Mouse (Mus musculus) heart, adult 2 months (tissue): ENCODE results near the gene Ptprd. TPM values are rescaled to one million over a fixed set of nuclear protein-coding genes. Genes with fewer than 3 reads are reported as not detected.

ENCODE experiments used
- DNase-seq, 2 experiments: peaks; one replicate each; pipeline ENCODE4 v3.0.0; 2021
- H3K27ac ChIP-seq: fragments of 200-600 bp; 2 replicates; pipeline ENCODE4 v1.8.1; 2022
- H3K27me3 ChIP-seq: fragments of 200-500 bp; 2 replicates; pipeline ENCODE4 v1.6.1; 2012; ENCODE audit warnings: mild to moderate bottlenecking, low read length, inconsistent platforms, mixed read lengths; ENCODE audit not compliant: control insufficient read depth, insufficient read depth
- H3K36me3 ChIP-seq: fragments of 200-500 bp; 2 replicates; pipeline ENCODE4 v1.6.1; 2012; ENCODE audit warnings: low read length, inconsistent platforms; ENCODE audit not compliant: control insufficient read depth, insufficient read depth
- H3K4me1 ChIP-seq: fragments of 200-500 bp; 2 replicates; pipeline ENCODE4 v1.6.1; 2011; ENCODE audit warnings: low read length; ENCODE audit not compliant: control insufficient read depth, insufficient read depth
- H3K4me3 ChIP-seq: fragments of 200-600 bp; 2 replicates; pipeline ENCODE4 v1.8.1; 2022
- H3K79me2 ChIP-seq: fragments of 200-500 bp; replicated peaks from 2 replicates; pipeline ENCODE4 v1.6.1; 2012; ENCODE audit warnings: mild to moderate bottlenecking, inconsistent platforms, low read length, moderate library complexity, mixed read lengths; ENCODE audit not compliant: control insufficient read depth, insufficient read depth
- H3K9ac ChIP-seq: fragments of 200-500 bp; 2 replicates; pipeline ENCODE4 v1.6.1; 2012; ENCODE audit warnings: low read depth, mild to moderate bottlenecking, control low read depth, inconsistent platforms, low read length, mixed read lengths
- CTCF ChIP-seq: fragments of 200-600 bp; IDR thresholded peaks from 2 replicates; pipeline ENCODE4 v1.8.1; 2022; ENCODE audit warnings: antibody characterized with exemption, mild to moderate bottlenecking, moderate library complexity
- EP300 ChIP-seq: fragments of 200-500 bp; IDR thresholded peaks from 2 replicates; pipeline ENCODE4 v1.6.1; 2011; ENCODE audit warnings: low read depth, low read length, control low read depth; ENCODE audit not compliant: insufficient read depth
- POLR2A ChIP-seq: fragments of 200-500 bp; IDR thresholded peaks from 2 replicates; pipeline ENCODE4 v1.6.1; 2011; ENCODE audit warnings: mild to moderate bottlenecking, low read depth, low read length, control low read depth; ENCODE audit not compliant: insufficient read depth
- WGBS: fragments of 180-500 bp; shearing (Covaris S2); methylation state at CpG from one replicate; pipeline ENCODE4 v1.1.7; 2018; 5-methylcytosine and 5-hydroxymethylcytosine counted together
- intact Hi-C: fragments of 180-260 bp; cut with DNase I; formaldehyde crosslinking; loops from one replicate; pipeline ENCODE4 v1.15.1; 2025
- polyA plus RNA-seq: library from polyadenylated mRNA; depleted of rRNA; stranded (reverse); fragments of >200 nt; gene quantifications from 2 replicates; pipeline ENCODE4 v1.2.3, GENCODE M21; 2012
- total RNA-seq, 2 experiments: library from RNA; stranded (reverse); gene quantifications; 2 replicates each; pipeline ENCODE4 v1.2.3; 2021

The Ptprd gene
- total and polyA plus RNA-seq, 3 experiments: 2.7 to 7.0 (median 5.3) TPM

GRCm38 (mm10) chr4:77717792-77718191 lies 494.0 kb downstream of the Ptprd start:
- no peaks in the 10 kb centered on the region for H3K27me3 ChIP-seq
- no peaks in the 10 kb centered on the region for H3K79me2 ChIP-seq
- H3K4me3 ChIP-seq: no peak overlapping the region
- H3K9ac ChIP-seq: no peak overlapping the region
- no peaks in the 10 kb centered on the region for H3K4me1 ChIP-seq
- no peak for DNase-seq
- no peaks in the 10 kb centered on the region for H3K36me3 ChIP-seq
- 40% methylated on average over 2 of the region's 2 CpGs for WGBS
- intact Hi-C loops: no loop called here
- TF ChIP-seq EP300 (no peak), POLR2A (no peak)
- no peak overlapping the region for H3K27ac ChIP-seq

GRCm38 (mm10) chr4:77710231-77710630 lies 501.5 kb downstream of the Ptprd start:
- Histone ChIP-seq H3K36me3 (no peaks in the 10 kb centered on the region), H3K27me3 (no peaks in the 10 kb centered on the region), H3K79me2 (no peaks in the 10 kb centered on the region), H3K4me3 (no peak overlapping the region), H3K4me1 (no peaks in the 10 kb centered on the region), H3K27ac (no peak overlapping the region), H3K9ac (no peak overlapping the region)
- no peak for DNase-seq
- intact Hi-C loops: no loop called here
- 61% methylated on average over 2 of the region's 2 CpGs for WGBS
- TF ChIP-seq CTCF (no peak), EP300 (no peak), POLR2A (no peak)

- no peak for DNase-seq
- Histone ChIP-seq H3K27ac (no peak overlapping the region), H3K4me3 (no peak overlapping the region), H3K27me3 (no peaks in the 10 kb centered on the region), H3K36me3 (no peaks in the 10 kb centered on the region), H3K4me1 (no peaks in the 10 kb centered on the region), H3K79me2 (no peaks in the 10 kb centered on the region), H3K9ac (no peak overlapping the region)
- intact Hi-C loops: no loop called here
- WGBS: 58% methylated on average over 2 of the region's 2 CpGs
- TF ChIP-seq POLR2A (no peak), CTCF (no peak), EP300 (no peak)
These were observed 513.5 kb downstream of the Ptprd start for GRCm38 (mm10) chr4:77698294-77698693.

GRCm38 (mm10) chr4:77675798-77676197 lies 536.0 kb downstream of the Ptprd start:
- WGBS: 78% methylated on average over 1 of the region's 1 CpGs
- no peaks in the 10 kb centered on the region for H3K79me2 ChIP-seq
- H3K27me3 ChIP-seq: no peaks in the 10 kb centered on the region
- no peaks in the 10 kb centered on the region for H3K4me1 ChIP-seq
- DNase-seq: no peak
- no peak overlapping the region for H3K4me3 ChIP-seq
- H3K9ac ChIP-seq: no peak overlapping the region
- TF ChIP-seq POLR2A (no peak), CTCF (no peak)
- H3K36me3 ChIP-seq: no peaks in the 10 kb centered on the region
- H3K27ac ChIP-seq: no peak overlapping the region
- intact Hi-C loops: no loop called here

GRCm38 (mm10) chr4:77664761-77665160 lies 547.0 kb downstream of the Ptprd start:
- intact Hi-C loops: no loop called here
- TF ChIP-seq EP300 (no peak), CTCF (no peak), POLR2A (no peak)
- H3K4me1 ChIP-seq: no peaks in the 10 kb centered on the region

GRCm38 (mm10) chr4:77662309-77662708 lies 549.5 kb downstream of the Ptprd start:
- DNase-seq: no peak
- no peak overlapping the region for H3K27ac ChIP-seq
- WGBS: 39% methylated on average over 1 of the region's 1 CpGs
- no peak for TF ChIP-seq EP300
- no peak for TF ChIP-seq POLR2A
- no peak for TF ChIP-seq CTCF
- H3K4me1 ChIP-seq: no peaks in the 10 kb centered on the region
- H3K79me2 ChIP-seq: no peaks in the 10 kb centered on the region
- no peak overlapping the region for H3K9ac ChIP-seq
- H3K4me3 ChIP-seq: no peak overlapping the region
- no peaks in the 10 kb centered on the region for H3K36me3 ChIP-seq
- intact Hi-C loops: no loop called here
- no peaks in the 10 kb centered on the region for H3K27me3 ChIP-seq

More at GRCm38 (mm10) chr4:77664761-77665160, 547.0 kb downstream of the Ptprd start:
- no peaks in the 10 kb centered on the region for H3K27me3 ChIP-seq
- H3K36me3 ChIP-seq: no peaks in the 10 kb centered on the region
- WGBS: 85% methylated on average over 2 of the region's 2 CpGs
- H3K79me2 ChIP-seq: no peaks in the 10 kb centered on the region
- H3K4me3 ChIP-seq: no peak overlapping the region
- no peak for DNase-seq
- H3K9ac ChIP-seq: no peak overlapping the region
- H3K27ac ChIP-seq: no peak overlapping the region
